Mouse (Mus musculus) brain, adult 2 months (tissue): ENCODE results near the gene Kcnk7.
"Not testable (repeated sequence)": the region's sequence is repeated elsewhere in the genome, so short reads cannot be mapped to it uniquely, and the experiment has no call there.

ENCODE experiments used
- DNase-seq: peaks from one replicate; pipeline ENCODE4 v3.0.0; 2011; ENCODE audit warnings: low read depth, low spot score

The Kcnk7 gene

GRCm38 (mm10) chr19:5704163-5704800 is at the start of gene Kcnk7:
Gene Kcnk7, plus strand, starts transcription at chr19:5704367.
- peak; percentile 60 for DNase-seq

- no peak for DNase-seq
Measured at GRCm38 (mm10) chr19:5654720-5655298, 49.4 kb upstream of the Kcnk7 start.

- DNase-seq = peak; percentile 49
Measured at GRCm38 (mm10) chr19:5660942-5661751, 43.0 kb upstream of the Kcnk7 start.

GRCm38 (mm10) chr19:5662310-5662709 is 41.9 kb upstream of the Kcnk7 start:
- no peak for DNase-seq

GRCm38 (mm10) chr19:5662981-5663913 is 40.9 kb upstream of the Kcnk7 start, which contains the start of gene Sipa1:
Gene Sipa1, minus strand, starts transcription at chr19:5663707.
- DNase-seq = peak; percentile 73

- no peak for DNase-seq
Measured at GRCm38 (mm10) chr19:5664669-5665257, 39.4 kb upstream of the Kcnk7 start.

GRCm38 (mm10) chr19:5665465-5665864 is 38.7 kb upstream of the Kcnk7 start:
- no peak for DNase-seq

GRCm38 (mm10) chr19:5666386-5666785 is 37.8 kb upstream of the Kcnk7 start:
- DNase-seq = no peak

GRCm38 (mm10) chr19:5668372-5668771 is 35.8 kb upstream of the Kcnk7 start:
- DNase-seq = no peak

- DNase-seq = no peak
Measured at GRCm38 (mm10) chr19:5680432-5680831, 23.7 kb upstream of the Kcnk7 start.

GRCm38 (mm10) chr19:5684236-5684635 is 19.9 kb upstream of the Kcnk7 start:
- DNase-seq = no peak

GRCm38 (mm10) chr19:5684985-5685384 is 19.2 kb upstream of the Kcnk7 start:
- no peak for DNase-seq

GRCm38 (mm10) chr19:5685431-5685830 is 18.7 kb upstream of the Kcnk7 start:
- DNase-seq = no peak

GRCm38 (mm10) chr19:5685861-5686260 is 18.3 kb upstream of the Kcnk7 start:
- no peak for DNase-seq

- DNase-seq = no peak
Measured at GRCm38 (mm10) chr19:5686437-5686836, 17.7 kb upstream of the Kcnk7 start.

- not testable (repeated sequence) for DNase-seq
Measured at GRCm38 (mm10) chr19:5686954-5687353, 17.2 kb upstream of the Kcnk7 start.

GRCm38 (mm10) chr19:5687738-5688137 is 16.4 kb upstream of the Kcnk7 start:
- DNase-seq = no peak

GRCm38 (mm10) chr19:5688200-5689087 is 15.7 kb upstream of the Kcnk7 start, which contains the start of the genes Map3k11 and Pcnx3:
Gene Map3k11, plus strand, starts transcription at chr19:5688742.
Gene Pcnx3, minus strand, starts transcription at chr19:5688908.
- DNase-seq = peak; percentile 100

- DNase-seq = no peak
Measured at GRCm38 (mm10) chr19:5689088-5689428, 15.1 kb upstream of the Kcnk7 start.
